Mouse (Mus musculus) liver, embryonic 11.5 days (tissue): Measurements from ENCODE around the gene Sez6. TPM values are rescaled to one million over a fixed set of nuclear protein-coding genes. Genes with fewer than 3 reads are reported as not detected.

ENCODE experiments used
- ATAC-seq: fragments of 200-750 bp; cut with Nextera tagmentation; replicated peaks from 2 replicates; pipeline ENCODE4 v1.8.0; 2017; ENCODE audit warnings: moderate number of reproducible peaks, mild to moderate bottlenecking, moderate TSS enrichment, moderate library complexity; ENCODE audit not compliant: low FRiP score
- DNase-seq: peaks from one replicate; pipeline ENCODE4 v3.0.0-alpha.2; 2017; ENCODE audit warnings: low spot score
- H3K27ac ChIP-seq: fragments of 300-500 bp; sonication (generic); 2 replicates; pipeline ENCODE4 v1.5.1; 2014; ENCODE audit warnings: mild to moderate bottlenecking, low read depth, low read length, control low read depth
- H3K27me3 ChIP-seq: fragments of 300-500 bp; sonication (generic); replicated peaks from 2 replicates; pipeline ENCODE4 v1.6.1; 2014; ENCODE audit warnings: low read length, mixed read lengths; ENCODE audit not compliant: control insufficient read depth, insufficient read depth
- H3K36me3 ChIP-seq: fragments of 300-500 bp; sonication (generic); 2 replicates; pipeline ENCODE4 v1.6.1; 2014; ENCODE audit warnings: mild to moderate bottlenecking, low read length, moderate library complexity, mixed read lengths; ENCODE audit not compliant: control insufficient read depth, insufficient read depth
- H3K4me1 ChIP-seq: fragments of 300-500 bp; sonication (generic); replicated peaks from 2 replicates; pipeline ENCODE4 v1.6.1; 2014; ENCODE audit warnings: low read length, mixed read lengths; ENCODE audit not compliant: control insufficient read depth, insufficient read depth
- H3K4me2 ChIP-seq: fragments of 300-500 bp; sonication (generic); 2 replicates; pipeline ENCODE4 v1.6.1; 2014; ENCODE audit warnings: mild to moderate bottlenecking, control low read depth, moderate library complexity
- H3K4me3 ChIP-seq: fragments of 300-500 bp; sonication (generic); 2 replicates; pipeline ENCODE4 v1.5.1; 2014; ENCODE audit warnings: low read depth, low read length, control low read depth
- H3K9ac ChIP-seq: fragments of 300-500 bp; sonication (generic); 2 replicates; pipeline ENCODE4 v1.6.1; 2014; ENCODE audit warnings: low read depth, low read length, control low read depth
- H3K9me3 ChIP-seq: fragments of 300-500 bp; sonication (generic); 2 replicates; pipeline ENCODE4 v1.6.1; 2016; ENCODE audit warnings: low read length, inconsistent platforms, mixed read lengths; ENCODE audit not compliant: control insufficient read depth
- WGBS: fragments of 180-500 bp; shearing (Covaris S2); extraction: QIAGEN DNeasy Blood & Tissue Kit; methylation state at CpG from one replicate; pipeline ENCODE4 v1.1.7; 2014; 5-methylcytosine and 5-hydroxymethylcytosine counted together
- polyA plus RNA-seq: library from polyadenylated mRNA; unstranded; fragments of >200 nt; fragmentation: Nextera tagmentation; extraction: Ambion mirVana; gene quantifications from 2 replicates; pipeline ENCODE4 v1.2.1, GENCODE M21; 2014

Gene Sez6
- polyA plus RNA-seq, 1 experiment from 2014 or later = 0.36 TPM

DNA sequence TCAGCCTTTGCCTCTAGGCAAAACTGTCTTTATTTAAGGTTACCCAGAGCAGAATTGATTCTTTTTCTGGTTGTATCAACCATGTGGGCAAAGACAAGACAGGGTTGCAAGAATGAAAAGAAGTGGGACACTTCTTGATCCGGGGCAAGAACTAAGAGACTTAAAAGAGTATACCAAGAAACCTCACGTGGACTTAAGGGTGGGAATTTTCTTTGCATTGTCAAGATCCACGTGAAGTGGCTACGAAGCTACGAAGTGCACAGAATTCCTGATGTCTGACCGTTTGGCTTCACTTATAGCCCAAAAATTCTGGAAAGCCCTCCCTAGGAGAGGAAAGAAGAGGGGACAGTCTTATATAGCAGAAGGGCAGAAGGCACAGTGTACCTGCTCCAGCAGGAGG lies 37.3 kb upstream of the Sez6 start:
- Histone ChIP-seq H3K4me2 (peak overlapping the region; percentile 46), H3K4me1 (peaks cover 3% of the 10 kb centered on the region; the same call in 1 of the 2 replicates), H3K36me3 (no peaks in the 10 kb centered on the region), H3K9ac (0 out of 2 replicates have a peak overlapping the region, but pooled peaks have one; percentile 20), H3K9me3 (no peaks in the 10 kb centered on the region), H3K27ac (peak overlapping the region; percentile 61; the same call in 1 of the 2 replicates), H3K27me3 (peaks cover 41% of the 10 kb centered on the region), H3K4me3 (peak overlapping the region; percentile 19)
- 45% methylated on average over 6 of the region's 6 CpGs for WGBS
- DNase-seq = no peak
- ATAC-seq = no peak

DNA sequence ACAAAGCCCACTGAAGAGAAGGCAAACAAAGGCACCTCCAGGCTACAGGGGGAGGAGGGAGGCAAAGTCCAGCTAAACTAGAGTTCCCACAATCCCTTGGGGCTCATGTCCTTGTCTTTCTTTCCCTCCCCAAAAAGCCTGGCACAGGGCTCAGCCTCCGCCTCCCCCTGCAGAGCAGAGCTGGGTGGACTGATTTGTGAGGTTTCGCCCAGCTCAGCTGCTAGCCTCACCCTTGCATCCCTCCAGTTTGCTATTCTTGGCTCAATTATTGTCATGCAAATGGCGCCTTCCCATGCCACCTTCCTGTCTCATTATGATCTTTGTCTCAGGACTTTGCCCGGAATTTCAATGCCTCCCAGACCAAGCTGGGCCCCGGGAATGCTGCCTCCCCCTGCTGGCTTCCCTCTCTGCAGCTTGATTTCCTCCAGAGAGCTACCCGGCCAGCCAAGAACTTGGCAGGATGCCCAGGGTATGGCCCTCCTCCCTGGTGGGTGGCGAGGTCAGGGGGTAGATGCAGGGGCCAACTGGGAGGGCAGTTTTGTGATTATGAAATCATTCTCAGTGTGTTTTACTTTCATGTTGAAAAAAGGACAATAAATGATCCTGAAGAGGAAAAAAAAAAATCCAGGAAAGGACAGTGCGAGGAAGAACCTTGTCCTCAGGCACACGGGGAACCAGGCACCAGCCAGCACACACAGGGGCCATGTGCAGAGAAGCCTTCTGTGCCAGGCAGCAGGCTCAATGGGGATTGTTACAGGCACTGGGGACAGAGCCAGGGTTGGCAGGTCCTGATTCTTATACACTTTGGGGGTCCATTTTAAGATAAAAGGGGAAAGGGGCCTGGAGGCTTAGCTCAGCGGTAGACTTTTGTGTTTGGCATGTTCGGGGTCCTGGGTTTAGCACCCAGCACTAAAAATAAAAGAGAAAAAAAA lies 36.5 kb upstream of the Sez6 start, which contains the start of gene Pipox:
Pipox (minus strand) TSS at position 310 of the 932 bp plus-strand sequence.
- peak; percentile 59 for DNase-seq
- Histone ChIP-seq H3K9ac (0 out of 2 replicates have a peak within 1 kb of the TSS, but pooled peaks have one; percentile 20), H3K27me3 (peaks cover 45% of the 10 kb centered on the region), H3K4me2 (peak within 1 kb of the TSS; percentile 46), H3K4me3 (peak within 1 kb of the TSS; percentile 19), H3K36me3 (no peaks in the 10 kb centered on the region), H3K9me3 (no peaks in the 10 kb centered on the region), H3K27ac (peak within 1 kb of the TSS; percentile 61; the same call in 1 of the 2 replicates), H3K4me1 (peaks cover 3% of the 10 kb centered on the region; the same call in 1 of the 2 replicates)
- 31% methylated on average over 11 of the region's 11 CpGs for WGBS
- ATAC-seq = peak; percentile 49; the same call in 1 of the 2 replicates

GRCm38 (mm10) chr11:77894967-77895366 lies 35.6 kb upstream of the Sez6 start:
- no peak overlapping the region for H3K4me2 ChIP-seq
- ATAC-seq (no peak), DNase-seq (no peak)
- WGBS = 79% methylated on average over 2 of the region's 2 CpGs
- no peak overlapping the region for H3K4me3 ChIP-seq
- no peaks in the 10 kb centered on the region for H3K9me3 ChIP-seq
- no peak overlapping the region for H3K9ac ChIP-seq
- no peak overlapping the region for H3K27ac ChIP-seq
- peaks cover 3% of the 10 kb centered on the region; the same call in 1 of the 2 replicates for H3K4me1 ChIP-seq
- no peaks in the 10 kb centered on the region for H3K36me3 ChIP-seq
- peaks cover 45% of the 10 kb centered on the region for H3K27me3 ChIP-seq

- 83% methylated on average over 9 of the region's 9 CpGs for WGBS
- Histone ChIP-seq H3K4me3 (no peak overlapping the region), H3K27ac (no peak overlapping the region), H3K4me1 (peaks cover 3% of the 10 kb centered on the region; the same call in 1 of the 2 replicates), H3K4me2 (no peak overlapping the region), H3K9ac (no peak overlapping the region), H3K27me3 (peaks cover 45% of the 10 kb centered on the region), H3K36me3 (no peaks in the 10 kb centered on the region), H3K9me3 (no peaks in the 10 kb centered on the region)
- DNase-seq = no peak
- no peak for ATAC-seq
Measured at GRCm38 (mm10) chr11:77896011-77896410, 34.6 kb upstream of the Sez6 start.

DNA sequence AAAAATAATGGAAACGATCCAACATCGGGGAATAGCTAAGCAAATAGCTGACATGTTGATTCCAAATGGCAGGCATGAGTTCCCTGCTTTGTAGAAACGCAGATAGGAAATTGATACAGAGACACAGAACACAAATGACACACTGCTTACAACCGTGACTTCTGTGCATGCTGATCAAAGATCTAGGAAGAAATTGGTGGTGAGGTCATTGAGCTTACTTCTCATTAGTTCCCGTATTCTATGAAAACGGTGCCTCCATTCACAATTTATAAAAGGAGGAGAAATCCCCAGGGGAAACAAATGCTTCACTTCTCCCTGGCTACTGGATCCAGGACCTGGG lies 34.1 kb upstream of the Sez6 start:
- H3K9me3 ChIP-seq = no peaks in the 10 kb centered on the region
- no peak overlapping the region for H3K9ac ChIP-seq
- H3K27ac ChIP-seq = no peak overlapping the region
- DNase-seq = no peak
- H3K36me3 ChIP-seq = no peaks in the 10 kb centered on the region
- peaks cover 47% of the 10 kb centered on the region for H3K27me3 ChIP-seq
- ATAC-seq = no peak
- WGBS = 61% methylated on average over 6 of the region's 6 CpGs
- H3K4me1 ChIP-seq = peaks cover 3% of the 10 kb centered on the region; the same call in 1 of the 2 replicates
- H3K4me2 ChIP-seq = no peak overlapping the region
- no peak overlapping the region for H3K4me3 ChIP-seq

DNA sequence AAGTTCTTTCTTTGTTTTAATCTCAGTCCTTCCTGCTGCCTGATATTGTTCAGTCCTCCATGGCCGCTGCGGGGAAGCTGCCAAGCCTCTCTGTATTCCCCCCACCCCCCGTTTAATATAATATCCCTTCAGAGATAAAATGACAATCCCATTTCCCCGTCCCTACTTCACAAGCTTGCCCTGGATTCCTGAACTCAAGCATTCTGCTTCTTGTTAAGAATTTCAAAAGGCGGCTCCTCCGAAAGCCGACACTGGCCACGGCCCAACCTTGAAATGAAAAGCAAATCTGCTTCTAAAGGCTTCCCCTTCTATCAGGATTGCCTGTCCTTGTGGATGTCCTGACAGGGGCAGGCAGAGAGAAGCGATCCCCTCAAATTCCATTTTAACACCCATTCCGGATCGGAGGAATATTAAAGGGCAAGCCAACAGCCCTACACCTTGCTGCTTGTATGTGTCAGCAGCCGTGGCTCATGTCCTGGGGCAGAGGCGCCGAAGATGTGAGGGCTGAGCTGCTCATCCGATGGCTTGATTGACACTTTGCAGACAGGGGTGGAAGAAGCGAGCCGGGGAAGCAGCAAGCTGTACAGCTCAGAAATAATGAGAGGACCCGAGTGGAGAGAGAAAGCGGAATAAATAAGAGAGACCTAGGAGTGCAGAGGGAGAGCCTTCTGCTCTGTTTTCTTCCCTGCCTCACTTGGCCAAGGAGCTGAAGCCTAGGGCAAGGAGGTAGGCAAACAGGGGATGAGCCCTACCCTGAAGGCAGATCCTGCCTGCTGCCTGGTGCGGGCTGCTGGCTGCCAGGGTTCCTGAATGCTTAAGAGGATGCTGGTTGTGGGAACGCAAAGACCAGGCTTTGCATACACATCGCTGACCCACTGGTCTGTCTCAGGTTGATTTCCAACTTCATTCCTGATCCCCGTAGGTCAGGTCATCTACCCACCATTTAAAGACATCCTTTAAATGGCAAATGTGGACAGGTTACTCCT lies 33.5 kb upstream of the Sez6 start:
- no peak for DNase-seq
- Histone ChIP-seq H3K4me3 (no peak overlapping the region), H3K4me1 (peaks cover 3% of the 10 kb centered on the region; the same call in 1 of the 2 replicates), H3K4me2 (no peak overlapping the region), H3K36me3 (no peaks in the 10 kb centered on the region), H3K9me3 (no peaks in the 10 kb centered on the region), H3K9ac (no peak overlapping the region), H3K27ac (no peak overlapping the region), H3K27me3 (peaks cover 47% of the 10 kb centered on the region)
- WGBS = 27% methylated on average over 23 of the region's 23 CpGs
- no peak for ATAC-seq

- H3K36me3 ChIP-seq = no peaks in the 10 kb centered on the region
- peaks cover 40% of the 10 kb centered on the region for H3K27me3 ChIP-seq
- no peaks in the 10 kb centered on the region for H3K9me3 ChIP-seq
- ATAC-seq = no peak
- H3K4me1 ChIP-seq = no peaks in the 10 kb centered on the region
- WGBS = 71% methylated on average over 3 of the region's 3 CpGs
- no peak overlapping the region for H3K4me3 ChIP-seq
- H3K9ac ChIP-seq = no peak overlapping the region
- DNase-seq = no peak
- no peak overlapping the region for H3K4me2 ChIP-seq
- no peak overlapping the region for H3K27ac ChIP-seq
Measured at GRCm38 (mm10) chr11:77900187-77900586, 30.4 kb upstream of the Sez6 start.

DNA sequence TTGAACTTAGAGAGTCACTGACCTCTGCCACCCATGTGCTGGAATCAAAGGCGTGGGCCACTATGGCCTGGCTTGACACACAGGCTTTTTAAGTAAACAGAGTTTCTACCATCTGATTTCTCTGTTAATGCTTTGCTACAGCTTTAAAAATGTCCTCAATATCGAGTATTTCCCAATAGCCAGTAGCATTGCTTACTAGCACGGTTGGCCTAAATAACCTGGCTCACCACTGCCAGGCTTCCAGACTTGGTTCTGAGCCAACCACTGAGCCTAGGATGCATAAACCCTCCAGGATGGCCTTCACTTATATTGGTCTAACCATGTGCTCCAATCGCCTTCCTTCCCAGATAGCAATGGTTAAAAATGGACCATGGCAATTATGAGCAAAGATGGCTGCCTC lies 29.9 kb upstream of the Sez6 start:
- Histone ChIP-seq H3K9ac (no peak overlapping the region), H3K27ac (no peak overlapping the region), H3K4me1 (no peaks in the 10 kb centered on the region), H3K27me3 (peaks cover 38% of the 10 kb centered on the region), H3K9me3 (no peaks in the 10 kb centered on the region), H3K4me3 (no peak overlapping the region), H3K4me2 (no peak overlapping the region), H3K36me3 (no peaks in the 10 kb centered on the region)
- no peak for DNase-seq
- no peak for ATAC-seq
- 67% methylated on average over 4 of the region's 4 CpGs for WGBS
